Mouse (Mus musculus) cerebellum, adult 8-10 months (tissue): Measurements from ENCODE around the gene Kazn.

ENCODE experiments used
- DNase-seq: peaks from one replicate; pipeline ENCODE4 v3.0.0; 2022

Gene Kazn

GRCm38 (mm10) chr4:142240874-142241273 lies 1.7 kb upstream of the Kazn start:
- DNase-seq = no peak

GRCm38 (mm10) chr4:142238486-142239239 lies 538 bp downstream of the Kazn start:
- DNase-seq = peak; percentile 68

- DNase-seq = no peak
Observed at GRCm38 (mm10) chr4:142238041-142238440, 1.2 kb downstream of the Kazn start.

GRCm38 (mm10) chr4:142236681-142237080 lies 2.5 kb downstream of the Kazn start:
- no peak for DNase-seq

- no peak for DNase-seq
Observed at GRCm38 (mm10) chr4:142235426-142235825, 3.8 kb downstream of the Kazn start.

- DNase-seq = no peak
Observed at GRCm38 (mm10) chr4:142234828-142235227, 4.4 kb downstream of the Kazn start.

GRCm38 (mm10) chr4:142228821-142229575 lies 10.2 kb downstream of the Kazn start:
- no peak for DNase-seq

GRCm38 (mm10) chr4:142223898-142224645 lies 15.1 kb downstream of the Kazn start:
- no peak for DNase-seq

GRCm38 (mm10) chr4:142222385-142222784 lies 16.8 kb downstream of the Kazn start:
- DNase-seq = no peak

- no peak for DNase-seq
Observed at GRCm38 (mm10) chr4:142221757-142222072, 17.5 kb downstream of the Kazn start.

- no peak for DNase-seq
Observed at GRCm38 (mm10) chr4:142221025-142221756, 18.0 kb downstream of the Kazn start.

GRCm38 (mm10) chr4:142218997-142219396 lies 20.2 kb downstream of the Kazn start:
- no peak for DNase-seq

GRCm38 (mm10) chr4:142217048-142217447 lies 22.2 kb downstream of the Kazn start:
- no peak for DNase-seq

- no peak for DNase-seq
Observed at GRCm38 (mm10) chr4:142215760-142216159, 23.4 kb downstream of the Kazn start.

GRCm38 (mm10) chr4:142214532-142214931 lies 24.7 kb downstream of the Kazn start:
- no peak for DNase-seq

GRCm38 (mm10) chr4:142212425-142212824 lies 26.8 kb downstream of the Kazn start:
- peak; percentile 35 for DNase-seq

GRCm38 (mm10) chr4:142209884-142210283 lies 29.3 kb downstream of the Kazn start:
- no peak for DNase-seq

GRCm38 (mm10) chr4:142209476-142209875 lies 29.7 kb downstream of the Kazn start:
- no peak for DNase-seq

- DNase-seq = no peak
Observed at GRCm38 (mm10) chr4:142205693-142206092, 33.5 kb downstream of the Kazn start.

- DNase-seq = no peak
Observed at GRCm38 (mm10) chr4:142196626-142197025, 42.6 kb downstream of the Kazn start.

GRCm38 (mm10) chr4:142193780-142194179 lies 45.4 kb downstream of the Kazn start:
- DNase-seq = peak; percentile 77

- no peak for DNase-seq
Observed at GRCm38 (mm10) chr4:142193151-142193578, 46.0 kb downstream of the Kazn start.

GRCm38 (mm10) chr4:142189960-142190359 lies 49.2 kb downstream of the Kazn start:
- DNase-seq = no peak
